14 mouse cellular contexts compared by ENCODE assay signal in the genomic region with DNA sequence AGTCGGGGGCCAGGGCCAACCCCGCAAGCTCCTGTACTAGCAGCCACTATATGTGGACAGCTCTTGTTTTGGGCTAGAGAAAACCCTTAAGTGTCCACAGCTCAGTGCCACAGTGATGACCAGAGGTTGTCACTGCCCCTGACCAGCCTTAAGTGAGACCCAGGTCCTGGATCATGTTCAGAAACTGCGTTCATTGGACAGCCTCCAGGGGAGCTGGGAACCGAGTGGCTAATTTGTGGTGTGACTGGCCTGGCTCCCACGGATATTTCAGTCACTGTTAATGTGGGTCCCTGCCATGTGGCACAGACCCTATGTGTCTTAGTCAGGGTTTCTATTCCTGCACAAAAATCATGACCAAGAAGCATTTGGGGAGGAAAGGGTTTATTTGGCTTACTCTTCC.
DNase-seq lines count a peak whose midpoint lies in the region; TF ChIP-seq lines count a peak whose summit lies in the region.
"Had no signal": no experiment of that assay in that cellular context is flagged by ENCODE, and none has a peak within 500 bp of the region (broad histone marks: within the 10 kb centered on the region; RNA-seq: fewer than 3 reads in every experiment).

No protein-coding gene starts in this region.

- DNase-seq in cerebellum, postnatal 10 days = peak; percentile 75 to 78
- no peak for DNase-seq in cerebellum, adult 2 months
- DNase-seq in cerebellum, postnatal 14 days = peak; percentile 66 to 74
- no peak for DNase-seq in cerebellum, postnatal 4 days (ENCODE audit: low spot score in 2 of 2)
- DNase-seq in left cerebral cortex, postnatal 4 days = peak; percentile 34
- DNase-seq in left cerebral cortex, adult 8-10 months (ENCODE audit: low spot score in 2 of 2) = no peak
- DNase-seq: adrenal gland, adult 2 months; adrenal gland, adult 8-10 months; adrenal gland, postnatal 10 days; adrenal gland, postnatal 14 days; adrenal gland, postnatal 25 days; adrenal gland, postnatal 36 days; B cell, adult 2 months; cerebellum, adult 11 months had no signal

- H3K4me3 ChIP-seq in cerebellum, adult 2 months (replicated peaks; ENCODE audit: insufficient read depth, low read depth, low read length) = no peak overlapping the region

- no peak for TF ChIP-seq POLR2A in cerebellum, adult 2 months (IDR thresholded peaks at IDR 0.05; ENCODE audit: borderline replicate concordance, insufficient read depth, low read length)

- H3K27ac ChIP-seq in cerebellum, adult 2 months (ENCODE audit: insufficient read depth, low read length) = no peak overlapping the region

- H3K27me3 ChIP-seq in cerebellum, adult 2 months (ENCODE audit: control insufficient read depth, insufficient read depth, low read length) = no peaks in the 10 kb centered on the region

- TF ChIP-seq CTCF in cerebellum, adult 2 months (IDR thresholded peaks at IDR 0.05; ENCODE audit: borderline replicate concordance, insufficient read depth, low read depth, low read length) = no peak

- WGBS in cerebellum, adult 2 months = 44% methylated on average over 5 of the region's 5 CpGs

- intact Hi-C loops in left cerebral cortex, postnatal 4 days (cut with DNase I) = no loop called here

- H3K4me1 ChIP-seq in cerebellum, adult 2 months (ENCODE audit: control insufficient read depth, insufficient read depth, low read length) = peaks cover 16% of the 10 kb centered on the region

Comparison
In these comparisons a context has a peak if more than half of its experiments do, and no peak if none do; other contexts are left out.
1. DNase-seq: peak in cerebellum, postnatal 10 days (2 of 2), cerebellum, postnatal 14 days (2 of 2) and left cerebral cortex, postnatal 4 days (single experiment); none in cerebellum, adult 2 months (0 of 2), cerebellum, postnatal 4 days (0 of 2) and left cerebral cortex, adult 8-10 months (0 of 2).